Mouse (Mus musculus): ENCODE measurements around the gene Cdipt. TPM values are rescaled to one million over a fixed set of nuclear protein-coding genes. Genes with fewer than 3 reads are reported as not detected.

The Cdipt gene
- polyA plus RNA-seq, 2 experiments = 32.6 to 36.4 TPM

DNA sequence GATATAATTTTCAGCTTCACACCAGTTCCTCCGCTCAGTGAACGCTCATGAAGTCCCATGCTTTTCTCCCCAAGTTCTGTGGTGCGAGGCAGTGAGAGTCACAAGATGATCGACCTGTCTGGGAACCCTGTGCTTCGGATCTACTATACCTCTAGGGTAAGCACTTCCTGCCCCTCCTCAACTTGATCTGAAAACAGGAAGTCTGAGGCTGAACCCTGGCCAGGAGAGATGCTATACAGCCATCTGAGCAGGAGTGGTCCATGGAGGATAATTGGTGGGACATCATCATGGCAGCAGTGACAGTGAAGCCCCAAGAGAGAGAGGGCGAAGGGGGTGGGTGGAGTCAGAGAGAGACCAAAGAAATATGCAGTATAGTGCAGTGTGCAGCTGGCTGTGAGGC lies 3.1 kb downstream of the Cdipt start:
- no peak for TF ChIP-seq EP300 (IDR thresholded peaks at IDR 0.05; ENCODE audit: low read depth)
- no peak for TF ChIP-seq CTCF (IDR thresholded peaks at IDR 0.05; ENCODE audit: low read depth)
- 80% methylated on average over 6 of the region's 6 CpGs for WGBS (ENCODE audit: insufficient replicate concordance)
- H3K4me3 ChIP-seq (ENCODE audit: insufficient read depth in 1 of 2, low read depth in 2 of 2, low read length in 2 of 2) = no peak overlapping the region
- no peak for ATAC-seq (ENCODE audit: insufficient read depth)
- H3K9me3 ChIP-seq (ENCODE audit: control insufficient read depth, low read length) = no peaks in the 10 kb centered on the region
- peaks cover 22% of the 10 kb centered on the region for H3K36me3 ChIP-seq (replicated peaks; ENCODE audit: control insufficient read depth, insufficient read depth, low read depth)
- no peak overlapping the region for H3K27ac ChIP-seq
- DNase-seq (ENCODE audit: low read depth in 3 of 3, low spot score in 3 of 3) = no peak
- H3K9ac ChIP-seq (replicated peaks) = no peak overlapping the region
- H3K27me3 ChIP-seq (ENCODE audit: control insufficient read depth, insufficient read depth, low read length) = no peaks in the 10 kb centered on the region
- H3K4me1 ChIP-seq (replicated peaks; ENCODE audit: control insufficient read depth in 2 of 2, insufficient read depth in 2 of 2, low read length in 1 of 2) = peaks cover 10 to 12% of the 10 kb centered on the region in 2 experiments
- H3K4me2 ChIP-seq (ENCODE audit: low read depth) = no peak overlapping the region

DNA sequence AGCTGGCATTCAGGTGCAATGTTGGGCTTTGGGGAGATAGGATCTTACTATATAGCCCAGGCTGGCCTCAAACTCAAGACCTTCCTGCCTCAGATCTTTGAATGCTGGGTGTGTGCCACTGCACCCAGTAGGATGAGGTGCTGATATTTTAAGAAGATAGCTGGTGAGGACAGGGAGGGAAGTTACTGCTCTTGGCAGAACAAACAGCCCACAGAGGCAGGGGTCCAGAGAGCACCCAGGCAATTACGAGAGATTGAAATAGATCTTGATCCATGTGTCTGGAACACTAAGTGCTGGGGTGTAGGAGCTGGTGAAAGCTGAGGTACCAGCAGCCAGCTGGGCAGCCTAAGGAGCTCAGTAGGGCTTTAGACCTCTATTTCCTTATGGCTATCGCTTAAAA lies 5.9 kb downstream of the Cdipt start:
- H3K27ac ChIP-seq = no peak overlapping the region
- no peak overlapping the region for H3K4me2 ChIP-seq (ENCODE audit: low read depth)
- no peak overlapping the region for H3K9ac ChIP-seq (replicated peaks)
- H3K4me1 ChIP-seq (replicated peaks; ENCODE audit: control insufficient read depth in 2 of 2, insufficient read depth in 2 of 2, low read length in 1 of 2) = peaks cover 5 to 7% of the 10 kb centered on the region in 2 experiments
- ATAC-seq (ENCODE audit: insufficient read depth) (no peak), DNase-seq (ENCODE audit: low read depth in 3 of 3, low spot score in 3 of 3) (no peak)
- WGBS (ENCODE audit: insufficient replicate concordance) = 65% methylated on average over 2 of the region's 2 CpGs
- TF ChIP-seq EP300 (IDR thresholded peaks at IDR 0.05; ENCODE audit: low read depth) (no peak), CTCF (IDR thresholded peaks at IDR 0.05; ENCODE audit: low read depth) (no peak)
- peaks cover 22% of the 10 kb centered on the region for H3K36me3 ChIP-seq (replicated peaks; ENCODE audit: control insufficient read depth, insufficient read depth, low read depth)
- H3K9me3 ChIP-seq (ENCODE audit: control insufficient read depth, low read length) = no peaks in the 10 kb centered on the region
- H3K27me3 ChIP-seq (ENCODE audit: control insufficient read depth, insufficient read depth, low read length) = no peaks in the 10 kb centered on the region
- no peak overlapping the region for H3K4me3 ChIP-seq (ENCODE audit: insufficient read depth in 1 of 2, low read depth in 2 of 2, low read length in 2 of 2)

DNA sequence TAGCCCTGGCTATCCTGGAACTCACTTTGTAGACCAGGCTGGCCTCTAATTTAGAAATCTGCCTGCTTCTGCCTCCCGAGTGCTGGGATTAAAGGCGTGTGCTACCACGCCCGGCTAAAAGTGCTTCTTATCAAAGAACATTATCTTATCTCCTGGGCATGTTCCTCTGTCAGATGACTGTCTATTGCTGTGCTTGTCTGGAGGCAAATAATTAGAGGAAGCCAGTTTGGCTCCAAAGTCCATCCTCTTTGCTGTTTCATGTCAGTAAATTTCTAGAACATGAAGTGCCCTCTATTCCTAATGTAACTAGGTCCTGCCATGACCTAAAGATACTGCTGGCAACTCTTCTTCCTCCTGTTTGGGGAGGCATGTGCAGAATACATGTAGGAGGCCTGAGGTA lies 6.3 kb downstream of the Cdipt start:
- Histone ChIP-seq H3K9me3 (ENCODE audit: control insufficient read depth, low read length) (no peaks in the 10 kb centered on the region), H3K27me3 (ENCODE audit: control insufficient read depth, insufficient read depth, low read length) (no peaks in the 10 kb centered on the region), H3K9ac (replicated peaks) (no peak overlapping the region), H3K4me3 (ENCODE audit: insufficient read depth in 1 of 2, low read depth in 2 of 2, low read length in 2 of 2) (no peak overlapping the region), H3K36me3 (replicated peaks; ENCODE audit: control insufficient read depth, insufficient read depth, low read depth) (peaks cover 22% of the 10 kb centered on the region), H3K4me1 (replicated peaks; ENCODE audit: control insufficient read depth in 2 of 2, insufficient read depth in 2 of 2, low read length in 1 of 2) (peaks cover 4 to 6% of the 10 kb centered on the region in 2 experiments), H3K4me2 (ENCODE audit: low read depth) (no peak overlapping the region), H3K27ac (no peak overlapping the region)
- 33% methylated on average over 4 of the region's 4 CpGs for WGBS (ENCODE audit: insufficient replicate concordance)
- TF ChIP-seq EP300 (IDR thresholded peaks at IDR 0.05; ENCODE audit: low read depth) (no peak), CTCF (IDR thresholded peaks at IDR 0.05; ENCODE audit: low read depth) (no peak)
- DNase-seq (ENCODE audit: low read depth in 3 of 3, low spot score in 3 of 3) = no peak
- no peak for ATAC-seq (ENCODE audit: insufficient read depth)

DNA sequence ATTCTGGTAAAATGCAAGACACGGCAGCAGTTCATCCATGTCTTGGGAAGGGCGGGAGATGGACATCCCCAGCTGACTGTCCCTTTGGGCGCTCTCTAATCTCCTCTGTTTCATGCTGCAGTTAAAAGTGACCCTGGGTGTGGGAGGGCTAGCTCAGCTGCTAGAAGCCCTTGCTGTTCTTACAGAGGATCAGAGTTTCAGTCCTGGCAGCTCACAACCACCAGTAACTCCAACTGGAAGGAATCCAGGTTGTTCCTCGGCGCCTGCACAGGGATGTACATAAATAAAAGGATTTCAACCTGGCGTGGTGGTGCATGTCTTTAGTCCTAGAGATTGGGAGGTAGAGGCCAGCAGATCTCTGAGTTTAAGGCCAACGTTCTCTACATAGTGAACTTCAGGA lies 7.4 kb downstream of the Cdipt start:
- no peak for ATAC-seq (ENCODE audit: insufficient read depth)
- no peak overlapping the region for H3K4me3 ChIP-seq (ENCODE audit: insufficient read depth in 1 of 2, low read depth in 2 of 2, low read length in 2 of 2)
- no peak for DNase-seq (ENCODE audit: low read depth in 3 of 3, low spot score in 3 of 3)

DNA sequence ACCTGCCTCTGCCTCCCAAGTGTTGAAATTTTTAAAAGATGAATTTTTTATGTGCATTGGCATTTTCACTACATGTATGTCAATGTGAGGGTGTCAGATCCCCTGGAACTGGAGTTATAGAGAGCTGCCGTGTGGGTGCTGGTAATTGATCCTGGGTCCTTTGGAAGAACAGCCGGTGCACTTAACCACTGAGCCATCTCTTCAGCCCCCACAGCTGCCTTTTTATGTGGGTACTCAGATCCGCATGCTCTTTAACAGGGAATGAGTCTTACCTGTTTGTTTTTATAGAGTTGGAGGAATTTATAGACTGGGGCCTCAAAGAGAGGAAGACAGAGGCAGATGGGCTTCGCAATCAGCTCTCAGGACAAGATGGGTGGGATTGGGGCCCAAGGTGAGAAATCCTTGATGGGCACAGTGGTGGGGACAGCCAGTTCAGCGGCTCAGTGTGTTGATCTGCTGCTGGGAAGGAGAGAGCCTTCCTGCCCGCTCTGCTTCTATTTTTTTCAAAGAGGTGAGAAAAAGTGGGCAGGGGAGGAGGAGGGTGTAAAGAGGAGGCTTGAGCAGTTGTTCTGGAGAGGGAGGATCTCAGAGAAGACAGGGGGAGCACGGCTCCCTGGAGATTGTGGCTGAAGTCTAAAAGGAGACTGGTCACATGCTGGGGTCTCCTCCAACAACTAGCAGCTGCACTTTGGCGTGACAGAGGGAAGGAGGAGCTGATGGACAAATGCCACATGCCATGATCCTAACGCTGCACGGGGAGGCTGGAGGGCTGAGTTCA lies 9.1 kb downstream of the Cdipt start:
- Histone ChIP-seq H3K36me3 (replicated peaks; ENCODE audit: control insufficient read depth, insufficient read depth, low read depth) (peaks cover 4% of the 10 kb centered on the region), H3K4me3 (ENCODE audit: insufficient read depth in 1 of 2, low read depth in 2 of 2, low read length in 2 of 2) (no peak overlapping the region), H3K27ac (no peak overlapping the region), H3K27me3 (ENCODE audit: control insufficient read depth, insufficient read depth, low read length) (no peaks in the 10 kb centered on the region), H3K9me3 (ENCODE audit: control insufficient read depth, low read length) (no peaks in the 10 kb centered on the region), H3K9ac (replicated peaks) (no peak overlapping the region), H3K4me1 (replicated peaks; ENCODE audit: control insufficient read depth in 2 of 2, insufficient read depth in 2 of 2, low read length in 1 of 2) (no peaks in the 10 kb centered on the region), H3K4me2 (ENCODE audit: low read depth) (no peak overlapping the region)
- 51% methylated on average over 10 of the region's 10 CpGs for WGBS (ENCODE audit: insufficient replicate concordance)
- no peak for DNase-seq (ENCODE audit: low read depth in 3 of 3, low spot score in 3 of 3)
- no peak for ATAC-seq (ENCODE audit: insufficient read depth)
- TF ChIP-seq CTCF (IDR thresholded peaks at IDR 0.05; ENCODE audit: low read depth) = no peak
- TF ChIP-seq EP300 (IDR thresholded peaks at IDR 0.05; ENCODE audit: low read depth) = no peak

More for the DNA sequence above, 7.4 kb downstream of the Cdipt start:
- WGBS (ENCODE audit: insufficient replicate concordance) = 71% methylated on average over 7 of the region's 7 CpGs
- H3K36me3 ChIP-seq (replicated peaks; ENCODE audit: control insufficient read depth, insufficient read depth, low read depth) = peaks cover 19% of the 10 kb centered on the region
- no peak overlapping the region for H3K27ac ChIP-seq
- no peaks in the 10 kb centered on the region for H3K27me3 ChIP-seq (ENCODE audit: control insufficient read depth, insufficient read depth, low read length)
- no peak overlapping the region for H3K4me2 ChIP-seq (ENCODE audit: low read depth)
- no peak for TF ChIP-seq EP300 (IDR thresholded peaks at IDR 0.05; ENCODE audit: low read depth)
- TF ChIP-seq CTCF (IDR thresholded peaks at IDR 0.05; ENCODE audit: low read depth) = no peak
- no peak overlapping the region for H3K9ac ChIP-seq (replicated peaks)
- no peaks in the 10 kb centered on the region for H3K9me3 ChIP-seq (ENCODE audit: control insufficient read depth, low read length)
- H3K4me1 ChIP-seq (replicated peaks; ENCODE audit: control insufficient read depth in 2 of 2, insufficient read depth in 2 of 2, low read length in 1 of 2) = no peaks in the 10 kb centered on the region
